Mouse (Mus musculus): ENCODE results near the gene Mr1.

- no peak for TF ChIP-seq CTCF (IDR thresholded peaks at IDR 0.05; ENCODE audit: borderline replicate concordance, insufficient read depth, low read length)
- no peak for TF ChIP-seq POLR2A (IDR thresholded peaks at IDR 0.05; ENCODE audit: low read depth, low read length)
These were observed 46.3 kb upstream of the Mr1 start for GRCm38 (mm10) chr1:155192805-155193368.

Data from embryonic fibroblast, embryonic 13.5 days (primary cell).